Mouse (Mus musculus): Measurements from ENCODE around the gene Gm48551.
A peak's percentile ranks its signal among the peaks of the same experiment; 100 is the strongest.

Gene Gm48551

GRCm38 (mm10) chr10:81382039-81382438 is 2.2 kb upstream of the Gm48551 start:
- peak; percentile 89 to 94 for DNase-seq (ENCODE audit: low spot score in 2 of 2)

- no peak for DNase-seq (ENCODE audit: low spot score in 2 of 2)
Observed at GRCm38 (mm10) chr10:81384605-81384982, 328 bp downstream of the Gm48551 start.

GRCm38 (mm10) chr10:81385603-81386306 is 1.5 kb downstream of the Gm48551 start:
- DNase-seq (ENCODE audit: low spot score in 2 of 2): peak in 1 of 2 experiments; percentile 41

- DNase-seq (ENCODE audit: low spot score in 2 of 2): peak in 1 of 2 experiments; percentile 22
Observed at GRCm38 (mm10) chr10:81387716-81388115, 3.5 kb downstream of the Gm48551 start.

GRCm38 (mm10) chr10:81388505-81389055 is 4.3 kb downstream of the Gm48551 start, which contains the start of gene Gm48552:
TSS of gene Gm48552 (plus strand) at chr10:81389005.
- no peak for DNase-seq (ENCODE audit: low spot score in 2 of 2)

- DNase-seq (ENCODE audit: low spot score in 2 of 2): peak in 1 of 2 experiments; percentile 35
Observed at GRCm38 (mm10) chr10:81389373-81389772, 5.1 kb downstream of the Gm48551 start.

- peak; percentile 80 to 87 for DNase-seq (ENCODE audit: low spot score in 2 of 2)
Observed at GRCm38 (mm10) chr10:81389801-81390677, 5.8 kb downstream of the Gm48551 start.

- DNase-seq (ENCODE audit: low spot score in 2 of 2): peak in 1 of 2 experiments; percentile 29
Observed at GRCm38 (mm10) chr10:81390678-81390965, 6.4 kb downstream of the Gm48551 start.

- DNase-seq (ENCODE audit: low spot score in 2 of 2): no peak
Observed at GRCm38 (mm10) chr10:81392270-81392669, 8.0 kb downstream of the Gm48551 start.

GRCm38 (mm10) chr10:81392781-81393185 is 8.5 kb downstream of the Gm48551 start, which contains the start of gene Smim24:
TSS of gene Smim24 (plus strand) at chr10:81393051.
- DNase-seq (ENCODE audit: low spot score in 2 of 2): peak in 1 of 2 experiments; percentile 28

- DNase-seq (ENCODE audit: low spot score in 2 of 2): peak in 1 of 2 experiments; percentile 55
Observed at GRCm38 (mm10) chr10:81393456-81394063, 9.3 kb downstream of the Gm48551 start.

GRCm38 (mm10) chr10:81395127-81395526 is 10.9 kb downstream of the Gm48551 start:
- DNase-seq (ENCODE audit: low spot score in 2 of 2): peak; percentile 81 to 88

GRCm38 (mm10) chr10:81395865-81396264 is 11.6 kb downstream of the Gm48551 start:
- no peak for DNase-seq (ENCODE audit: low spot score in 2 of 2)

- DNase-seq (ENCODE audit: low spot score in 2 of 2): no peak
Observed at GRCm38 (mm10) chr10:81396749-81397148, 12.5 kb downstream of the Gm48551 start.

- no peak for DNase-seq (ENCODE audit: low spot score in 2 of 2)
Observed at GRCm38 (mm10) chr10:81399296-81399695, 15.0 kb downstream of the Gm48551 start.

GRCm38 (mm10) chr10:81399798-81400308 is 15.6 kb downstream of the Gm48551 start:
- DNase-seq (ENCODE audit: low spot score in 2 of 2): no peak

GRCm38 (mm10) chr10:81400371-81401204 is 16.3 kb downstream of the Gm48551 start:
- no peak for DNase-seq (ENCODE audit: low spot score in 2 of 2)

- DNase-seq (ENCODE audit: low spot score in 2 of 2): no peak
Observed at GRCm38 (mm10) chr10:81401205-81401520, 16.9 kb downstream of the Gm48551 start.

GRCm38 (mm10) chr10:81401521-81402226 is 17.4 kb downstream of the Gm48551 start:
- peak in 1 of 2 experiments; percentile 77 for DNase-seq (ENCODE audit: low spot score in 2 of 2)

GRCm38 (mm10) chr10:81402227-81402765 is 18.0 kb downstream of the Gm48551 start:
- DNase-seq (ENCODE audit: low spot score in 2 of 2): no peak
